Mouse (Mus musculus): ENCODE measurements around the gene Tardbp. TPM values are rescaled to one million over a fixed set of nuclear protein-coding genes. Genes with fewer than 3 reads are reported as not detected.

The Tardbp gene
- polyA plus RNA-seq, 1 experiment from 2014 or later = 153 TPM

GRCm38 (mm10) chr4:148602357-148603120 lies 24.3 kb downstream of the Tardbp start, which contains the start of gene Masp2:
TSS of gene Masp2 (plus strand) at chr4:148602554.
- no peak within 1 kb of the TSS for H3K4me2 ChIP-seq (ENCODE audit: low read length)

GRCm38 (mm10) chr4:148601871-148602270 lies 24.9 kb downstream of the Tardbp start:
- DNase-seq (ENCODE audit: low spot score) = no peak
- H3K27ac ChIP-seq (ENCODE audit: low read depth) = no peak overlapping the region
- H3K36me3 ChIP-seq (ENCODE audit: control insufficient read depth, insufficient read depth, low read length) = peaks cover 18% of the 10 kb centered on the region
- H3K4me1 ChIP-seq (replicated peaks; ENCODE audit: control insufficient read depth, insufficient read depth, low read length) = no peaks in the 10 kb centered on the region
- no peak overlapping the region for H3K4me2 ChIP-seq (ENCODE audit: low read length)
- H3K27me3 ChIP-seq (replicated peaks; ENCODE audit: control insufficient read depth, insufficient read depth, low read length) = no peaks in the 10 kb centered on the region
- no peak for ATAC-seq (replicated peaks; ENCODE audit: low FRiP score, low TSS enrichment, low read depth)
- H3K9ac ChIP-seq (ENCODE audit: low read length) = no peak overlapping the region
- WGBS = 81% methylated on average over 4 of the region's 4 CpGs
- H3K4me3 ChIP-seq (ENCODE audit: low read depth, low read length) = no peak overlapping the region
- peaks cover 2% of the 10 kb centered on the region; the same call in 1 of the 2 replicates for H3K9me3 ChIP-seq (ENCODE audit: control insufficient read depth, low read length)

More at GRCm38 (mm10) chr4:148602357-148603120, 24.3 kb downstream of the Tardbp start, which contains the start of gene Masp2:
- no peak within 1 kb of the TSS for H3K27ac ChIP-seq (ENCODE audit: low read depth)
- no peak within 1 kb of the TSS for H3K9ac ChIP-seq (ENCODE audit: low read length)
- WGBS = 87% methylated on average over 14 of the region's 14 CpGs
- ATAC-seq (replicated peaks; ENCODE audit: low FRiP score, low TSS enrichment, low read depth) = no peak
- peaks cover 11% of the 10 kb centered on the region for H3K36me3 ChIP-seq (ENCODE audit: control insufficient read depth, insufficient read depth, low read length)
- no peak for DNase-seq (ENCODE audit: low spot score)
- peaks cover 2% of the 10 kb centered on the region; the same call in 1 of the 2 replicates for H3K9me3 ChIP-seq (ENCODE audit: control insufficient read depth, low read length)
- H3K4me3 ChIP-seq (ENCODE audit: low read depth, low read length) = no peak within 1 kb of the TSS
- H3K27me3 ChIP-seq (replicated peaks; ENCODE audit: control insufficient read depth, insufficient read depth, low read length) = no peaks in the 10 kb centered on the region
- H3K4me1 ChIP-seq (replicated peaks; ENCODE audit: control insufficient read depth, insufficient read depth, low read length) = no peaks in the 10 kb centered on the region

- no peaks in the 10 kb centered on the region for H3K27me3 ChIP-seq (replicated peaks; ENCODE audit: control insufficient read depth, insufficient read depth, low read length)
- peaks cover 2% of the 10 kb centered on the region; the same call in 1 of the 2 replicates for H3K9me3 ChIP-seq (ENCODE audit: control insufficient read depth, low read length)
- no peak overlapping the region for H3K9ac ChIP-seq (ENCODE audit: low read length)
- H3K36me3 ChIP-seq (ENCODE audit: control insufficient read depth, insufficient read depth, low read length) = peaks cover 34% of the 10 kb centered on the region
- no peak overlapping the region for H3K4me3 ChIP-seq (ENCODE audit: low read depth, low read length)
- no peaks in the 10 kb centered on the region for H3K4me1 ChIP-seq (replicated peaks; ENCODE audit: control insufficient read depth, insufficient read depth, low read length)
- ATAC-seq (replicated peaks; ENCODE audit: low FRiP score, low TSS enrichment, low read depth) (0 out of 2 replicates have a peak, but pooled peaks have one; percentile 17), DNase-seq (ENCODE audit: low spot score) (no peak)
- WGBS = 87% methylated on average over 4 of the region's 4 CpGs
- no peak overlapping the region for H3K27ac ChIP-seq (ENCODE audit: low read depth)
- no peak overlapping the region for H3K4me2 ChIP-seq (ENCODE audit: low read length)
Measured at GRCm38 (mm10) chr4:148600316-148600715, 26.5 kb downstream of the Tardbp start.

GRCm38 (mm10) chr4:148598826-148599225 lies 28.0 kb downstream of the Tardbp start:
- no peak for ATAC-seq (replicated peaks; ENCODE audit: low FRiP score, low TSS enrichment, low read depth)

GRCm38 (mm10) chr4:148596731-148597130 lies 30.1 kb downstream of the Tardbp start:
- H3K9ac ChIP-seq (ENCODE audit: low read length) = no peak overlapping the region
- ATAC-seq (replicated peaks; ENCODE audit: low FRiP score, low TSS enrichment, low read depth) (no peak), DNase-seq (ENCODE audit: low spot score) (no peak)
- H3K4me2 ChIP-seq (ENCODE audit: low read length) = no peak overlapping the region
- no peaks in the 10 kb centered on the region for H3K27me3 ChIP-seq (replicated peaks; ENCODE audit: control insufficient read depth, insufficient read depth, low read length)
- peaks cover 2% of the 10 kb centered on the region; the same call in 1 of the 2 replicates for H3K9me3 ChIP-seq (ENCODE audit: control insufficient read depth, low read length)
- peaks cover 58% of the 10 kb centered on the region for H3K36me3 ChIP-seq (ENCODE audit: control insufficient read depth, insufficient read depth, low read length)
- no peak overlapping the region for H3K4me3 ChIP-seq (ENCODE audit: low read depth, low read length)
- no peak overlapping the region for H3K27ac ChIP-seq (ENCODE audit: low read depth)
- peaks cover 8% of the 10 kb centered on the region for H3K4me1 ChIP-seq (replicated peaks; ENCODE audit: control insufficient read depth, insufficient read depth, low read length)
- 94% methylated on average over 3 of the region's 3 CpGs for WGBS

More at GRCm38 (mm10) chr4:148598826-148599225, 28.0 kb downstream of the Tardbp start:
- H3K4me2 ChIP-seq (ENCODE audit: low read length) = no peak overlapping the region
- H3K27me3 ChIP-seq (replicated peaks; ENCODE audit: control insufficient read depth, insufficient read depth, low read length) = no peaks in the 10 kb centered on the region
- WGBS = 94% methylated on average over 12 of the region's 12 CpGs
- no peak overlapping the region for H3K4me3 ChIP-seq (ENCODE audit: low read depth, low read length)
- H3K36me3 ChIP-seq (ENCODE audit: control insufficient read depth, insufficient read depth, low read length) = peaks cover 49% of the 10 kb centered on the region
- H3K9ac ChIP-seq (ENCODE audit: low read length) = no peak overlapping the region
- DNase-seq (ENCODE audit: low spot score) = no peak
- no peak overlapping the region for H3K27ac ChIP-seq (ENCODE audit: low read depth)
- no peaks in the 10 kb centered on the region for H3K4me1 ChIP-seq (replicated peaks; ENCODE audit: control insufficient read depth, insufficient read depth, low read length)
- H3K9me3 ChIP-seq (ENCODE audit: control insufficient read depth, low read length) = peaks cover 2% of the 10 kb centered on the region; the same call in 1 of the 2 replicates

GRCm38 (mm10) chr4:148595916-148596315 lies 30.9 kb downstream of the Tardbp start:
- Histone ChIP-seq H3K27ac (ENCODE audit: low read depth) (no peak overlapping the region), H3K27me3 (replicated peaks; ENCODE audit: control insufficient read depth, insufficient read depth, low read length) (no peaks in the 10 kb centered on the region), H3K9ac (ENCODE audit: low read length) (no peak overlapping the region), H3K4me1 (replicated peaks; ENCODE audit: control insufficient read depth, insufficient read depth, low read length) (peaks cover 8% of the 10 kb centered on the region), H3K9me3 (ENCODE audit: control insufficient read depth, low read length) (peaks cover 2% of the 10 kb centered on the region; the same call in 1 of the 2 replicates), H3K36me3 (ENCODE audit: control insufficient read depth, insufficient read depth, low read length) (peaks cover 58% of the 10 kb centered on the region), H3K4me3 (ENCODE audit: low read depth, low read length) (no peak overlapping the region), H3K4me2 (ENCODE audit: low read length) (no peak overlapping the region)
- DNase-seq (ENCODE audit: low spot score) = no peak
- WGBS = 90% methylated on average over 6 of the region's 6 CpGs
- no peak for ATAC-seq (replicated peaks; ENCODE audit: low FRiP score, low TSS enrichment, low read depth)

- Histone ChIP-seq H3K36me3 (ENCODE audit: control insufficient read depth, insufficient read depth, low read length) (peaks cover 58% of the 10 kb centered on the region), H3K27ac (ENCODE audit: low read depth) (no peak overlapping the region), H3K4me3 (ENCODE audit: low read depth, low read length) (no peak overlapping the region), H3K27me3 (replicated peaks; ENCODE audit: control insufficient read depth, insufficient read depth, low read length) (no peaks in the 10 kb centered on the region), H3K4me2 (ENCODE audit: low read length) (no peak overlapping the region), H3K4me1 (replicated peaks; ENCODE audit: control insufficient read depth, insufficient read depth, low read length) (peaks cover 11% of the 10 kb centered on the region), H3K9ac (ENCODE audit: low read length) (no peak overlapping the region), H3K9me3 (ENCODE audit: control insufficient read depth, low read length) (peaks cover 2% of the 10 kb centered on the region; the same call in 1 of the 2 replicates)
- DNase-seq (ENCODE audit: low spot score) = no peak
- no peak for ATAC-seq (replicated peaks; ENCODE audit: low FRiP score, low TSS enrichment, low read depth)
- 94% methylated on average over 11 of the region's 11 CpGs for WGBS
Measured at GRCm38 (mm10) chr4:148593996-148594395, 32.8 kb downstream of the Tardbp start.

GRCm38 (mm10) chr4:148591637-148592380 lies 35.0 kb downstream of the Tardbp start:
- peak overlapping the region; percentile 76 for H3K4me3 ChIP-seq (ENCODE audit: low read depth, low read length)
- peak overlapping the region; percentile 91 for H3K4me2 ChIP-seq (ENCODE audit: low read length)
- no peaks in the 10 kb centered on the region for H3K9me3 ChIP-seq (ENCODE audit: control insufficient read depth, low read length)
- peaks cover 39% of the 10 kb centered on the region for H3K36me3 ChIP-seq (ENCODE audit: control insufficient read depth, insufficient read depth, low read length)
- H3K27me3 ChIP-seq (replicated peaks; ENCODE audit: control insufficient read depth, insufficient read depth, low read length) = no peaks in the 10 kb centered on the region
- H3K4me1 ChIP-seq (replicated peaks; ENCODE audit: control insufficient read depth, insufficient read depth, low read length) = peaks cover 11% of the 10 kb centered on the region
- under 1% methylated on average over 53 of the region's 53 CpGs for WGBS
- H3K27ac ChIP-seq (ENCODE audit: low read depth) = peak overlapping the region; percentile 33; the same call in 1 of the 2 replicates
- peak; percentile 56 for ATAC-seq (replicated peaks; ENCODE audit: low FRiP score, low TSS enrichment, low read depth)
- peak; percentile 62 for DNase-seq (ENCODE audit: low spot score)
- H3K9ac ChIP-seq (ENCODE audit: low read length) = peak overlapping the region; percentile 82
